Mouse (Mus musculus): ENCODE measurements around the gene Tecta.

The Tecta gene

GRCm38 (mm10) chr9:42385656-42386055 lies 14.1 kb downstream of the Tecta start:
- no peak for DNase-seq

GRCm38 (mm10) chr9:42382628-42383347 lies 16.9 kb downstream of the Tecta start:
- DNase-seq: no peak

DNA sequence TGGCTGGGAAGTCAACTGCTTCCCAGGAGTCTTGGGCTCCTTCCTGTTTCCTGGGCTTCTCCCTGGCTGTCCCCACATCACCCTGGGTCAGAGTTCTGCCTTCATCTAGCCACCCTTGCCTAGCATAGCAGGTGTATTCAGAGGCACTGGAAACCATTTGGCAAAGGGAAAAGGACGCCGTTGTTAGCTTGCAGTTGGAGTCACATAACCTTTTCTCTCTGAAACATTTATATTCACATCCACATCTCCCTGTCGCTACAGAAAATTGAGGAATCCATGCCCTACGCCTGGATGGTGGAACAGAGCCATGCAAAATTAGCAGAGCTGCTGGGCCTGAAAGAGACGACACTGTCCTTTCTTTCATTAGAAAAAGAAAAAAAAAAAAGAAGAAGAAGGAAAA lies 17.7 kb downstream of the Tecta start:
- no peak for DNase-seq

GRCm38 (mm10) chr9:42378071-42378470 lies 21.7 kb downstream of the Tecta start:
- no peak for DNase-seq

DNA sequence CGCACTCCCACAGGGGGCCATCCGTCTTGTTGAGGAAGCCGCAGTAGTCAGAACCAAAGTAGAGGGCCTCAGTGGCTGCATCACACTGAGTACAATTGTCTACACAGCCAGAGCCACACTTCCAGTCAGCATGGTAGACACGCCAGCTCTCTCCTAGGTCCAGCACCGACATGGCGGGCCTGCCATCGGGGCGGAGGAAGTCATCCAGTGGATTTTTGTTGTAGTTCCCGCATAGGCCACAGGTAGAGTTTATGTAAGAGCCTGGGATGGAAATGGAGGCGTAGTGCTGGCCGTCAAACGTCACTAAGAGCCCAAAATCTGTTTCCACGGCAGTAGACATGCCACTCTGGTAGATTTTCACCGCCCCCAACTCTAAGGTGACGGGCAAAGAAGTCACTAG lies 22.1 kb downstream of the Tecta start:
- DNase-seq: no peak

DNA sequence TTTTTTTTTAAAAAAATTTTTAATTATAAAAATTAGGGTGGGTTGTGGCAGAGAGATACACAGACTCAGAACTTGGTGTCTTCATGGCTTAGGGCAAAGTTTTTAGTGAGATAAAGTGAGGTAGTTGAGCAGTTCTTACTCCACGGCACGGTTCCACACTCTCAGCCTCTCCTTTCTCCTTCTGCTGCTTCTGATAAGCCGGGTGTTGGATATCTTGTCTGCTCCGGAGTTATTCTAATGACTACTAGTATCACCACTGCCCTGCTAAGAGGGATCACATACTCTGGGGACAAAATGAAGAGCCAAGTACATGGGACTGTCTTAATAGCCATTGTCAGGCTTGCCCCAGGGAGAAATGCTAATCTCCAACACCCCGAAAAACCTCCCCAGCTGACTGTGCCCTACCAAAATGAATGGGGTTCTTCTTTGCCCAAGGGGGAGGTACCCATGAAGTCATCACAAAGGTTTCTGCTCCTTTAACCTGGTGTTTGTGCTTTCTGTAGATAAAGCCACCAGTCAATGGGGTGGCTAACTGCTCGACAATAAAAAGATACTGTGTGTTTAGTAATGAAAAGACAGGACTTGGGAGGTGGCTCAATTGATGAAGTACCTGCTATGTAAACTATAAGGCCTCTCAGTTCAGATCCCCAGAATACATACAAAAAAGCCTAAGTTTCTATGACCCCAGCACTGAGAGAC lies 27.9 kb downstream of the Tecta start:
- DNase-seq: no peak

DNA sequence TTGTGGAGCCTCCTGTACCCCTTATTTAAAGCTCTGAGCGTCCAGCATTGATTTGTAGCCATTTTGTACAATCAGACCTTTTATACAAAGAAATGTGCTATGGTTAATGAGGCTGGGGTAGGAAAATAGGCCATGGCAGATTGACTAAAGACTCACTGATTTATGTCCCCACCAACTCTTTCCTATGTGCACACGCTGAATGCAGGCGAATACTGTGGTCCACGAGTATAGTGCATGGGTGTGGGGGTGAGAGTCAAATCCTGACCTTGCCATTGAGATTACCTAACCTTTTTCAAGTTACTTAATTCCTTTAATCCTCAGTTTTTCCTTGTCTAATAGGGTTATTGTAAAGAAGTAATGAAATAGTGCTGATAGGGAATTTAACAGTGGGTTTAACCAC lies 42.1 kb downstream of the Tecta start:
- no peak for DNase-seq

- DNase-seq: no peak
Measured at GRCm38 (mm10) chr9:42354871-42355270, 44.9 kb downstream of the Tecta start.

DNA sequence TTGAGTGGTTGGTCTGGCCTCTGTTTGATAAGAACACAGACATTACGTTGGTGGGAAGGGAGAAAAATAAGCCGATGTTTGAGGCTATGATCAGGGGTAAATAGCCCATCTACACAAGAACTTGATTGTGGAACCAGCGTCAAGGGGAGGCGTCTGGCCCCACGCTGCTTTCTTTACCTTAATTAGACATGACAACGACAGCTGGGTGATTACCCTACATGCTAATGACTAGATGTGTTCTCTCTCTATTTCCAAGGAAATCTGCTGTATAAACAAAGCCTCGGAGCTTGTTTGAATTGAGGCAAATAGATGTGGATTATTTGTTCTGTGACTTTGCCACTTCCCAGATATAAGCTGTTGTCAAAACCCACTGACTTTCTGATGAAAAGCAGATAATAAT lies 49.9 kb downstream of the Tecta start:
- DNase-seq: no peak

- no peak for DNase-seq
Measured at GRCm38 (mm10) chr9:42346297-42346696, 53.4 kb downstream of the Tecta start.

DNA sequence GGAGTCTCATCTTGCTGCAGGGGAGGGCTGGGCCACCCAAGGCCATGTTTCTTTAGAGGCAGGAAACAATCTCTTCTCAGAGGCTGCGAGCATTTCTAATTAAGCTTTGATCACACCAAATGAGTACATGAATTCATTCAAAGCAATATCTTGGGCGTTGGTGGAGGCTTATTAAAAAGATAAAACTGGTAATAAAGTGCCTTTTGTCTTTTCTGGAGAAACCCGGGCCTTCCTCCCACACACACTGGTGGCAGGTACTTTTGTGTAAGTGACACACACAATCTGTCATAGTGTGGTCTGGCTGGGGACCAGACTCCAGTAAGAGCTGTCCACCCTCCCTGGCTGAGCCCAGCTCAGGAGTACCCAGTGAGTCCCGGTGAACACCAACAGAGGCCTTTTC lies 60.6 kb downstream of the Tecta start:
- DNase-seq: no peak

DNA sequence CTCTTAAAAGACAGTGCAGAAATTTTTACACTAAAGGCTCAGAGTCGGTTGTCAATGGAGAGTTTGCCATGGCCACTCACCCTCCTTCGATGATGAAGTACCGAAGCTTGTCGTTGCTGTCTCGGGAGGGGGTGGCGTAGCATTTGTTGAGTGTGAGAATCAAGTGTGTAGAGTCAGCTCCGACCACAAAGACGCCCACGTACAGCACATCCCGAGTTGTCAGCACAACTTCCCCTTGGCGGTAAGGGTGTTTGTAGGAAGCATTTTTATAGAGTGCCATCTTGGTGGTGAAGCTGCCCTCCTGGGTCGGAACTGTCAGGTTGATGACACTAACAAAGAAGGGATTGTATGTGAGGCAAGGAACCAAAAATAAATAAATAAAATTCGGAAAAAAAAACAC lies 62.7 kb downstream of the Tecta start:
- no peak for DNase-seq

DNA sequence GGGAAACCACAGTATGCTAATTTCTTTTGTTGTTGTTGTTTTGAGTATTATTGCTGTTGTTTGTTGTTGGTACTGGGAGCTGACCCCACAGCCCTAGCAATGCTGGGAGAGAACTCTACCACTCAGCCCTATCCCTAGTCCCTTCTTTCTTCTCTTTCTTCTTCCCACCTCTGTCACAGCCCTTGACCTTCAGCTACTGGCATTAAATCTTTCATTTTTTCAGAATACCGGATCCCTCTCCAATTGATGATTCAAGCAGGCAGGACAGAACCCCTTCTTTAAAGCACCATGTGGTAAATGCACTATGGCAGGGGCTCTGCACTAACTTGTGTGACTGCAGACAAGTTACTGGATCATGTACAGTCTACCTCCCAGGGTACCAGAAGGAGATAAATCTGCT lies 63.2 kb downstream of the Tecta start:
- DNase-seq: no peak

DNA sequence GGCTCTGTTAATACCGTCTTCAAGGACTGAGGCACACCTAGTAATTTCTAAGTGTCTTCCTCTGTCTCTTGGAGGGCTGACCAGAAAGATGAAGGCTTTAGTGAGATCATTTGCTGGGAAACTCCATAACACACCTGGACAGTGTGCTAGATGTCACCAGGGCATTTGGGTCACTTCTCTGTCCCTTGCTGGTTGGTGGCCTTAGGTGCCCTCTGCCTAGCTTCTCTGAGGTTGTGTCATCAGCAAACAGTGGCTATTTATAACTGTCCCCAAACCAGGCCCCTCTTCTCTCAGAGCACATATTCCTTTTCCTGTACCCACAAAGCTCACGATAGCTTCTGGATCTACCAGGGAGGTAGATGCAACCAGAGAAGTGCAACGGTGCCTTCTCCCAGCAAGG lies 64.8 kb downstream of the Tecta start:
- DNase-seq: no peak

DNA sequence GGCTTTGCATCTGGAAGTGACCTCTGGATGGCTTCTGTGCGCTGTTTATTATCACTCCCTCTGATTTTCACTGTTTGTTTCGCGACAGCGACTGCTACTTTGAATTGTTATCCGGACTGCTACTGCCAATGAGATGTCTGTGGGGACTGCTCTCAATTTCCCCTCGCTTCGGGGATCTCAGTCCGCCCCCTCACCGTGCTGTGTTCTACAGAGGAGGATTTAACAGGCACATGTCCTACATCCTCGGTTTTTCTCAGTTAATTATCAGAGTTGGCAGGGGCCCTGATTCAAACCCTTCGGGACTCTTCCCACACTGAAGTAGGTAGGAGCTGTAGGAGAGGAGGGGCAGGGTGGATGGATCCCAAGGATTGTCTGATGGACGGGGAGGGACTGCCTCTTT lies 67.0 kb downstream of the Tecta start:
- no peak for DNase-seq

GRCm38 (mm10) chr9:42331341-42331740 lies 68.4 kb downstream of the Tecta start:
- DNase-seq: no peak

DNA sequence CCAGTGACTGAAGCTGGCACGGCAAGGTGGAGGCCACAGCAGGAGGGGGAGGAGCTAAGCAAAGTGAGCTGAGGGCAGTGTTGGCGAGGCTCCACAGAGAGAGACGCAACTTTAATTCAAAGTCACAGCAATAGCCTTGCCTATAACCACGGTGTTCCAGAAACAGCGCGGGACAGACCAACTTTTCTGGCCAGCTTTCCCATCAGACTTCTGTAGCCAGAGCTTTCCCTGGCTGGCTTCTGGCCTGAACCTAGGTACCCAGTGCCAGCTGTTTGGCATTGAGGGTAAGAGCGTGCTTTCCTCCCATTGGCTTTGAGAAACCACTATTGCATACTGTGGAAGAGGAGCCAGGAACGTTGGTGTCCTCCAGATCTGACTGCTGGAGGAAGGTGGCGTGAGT lies 70.0 kb downstream of the Tecta start:
- DNase-seq: no peak

DNA sequence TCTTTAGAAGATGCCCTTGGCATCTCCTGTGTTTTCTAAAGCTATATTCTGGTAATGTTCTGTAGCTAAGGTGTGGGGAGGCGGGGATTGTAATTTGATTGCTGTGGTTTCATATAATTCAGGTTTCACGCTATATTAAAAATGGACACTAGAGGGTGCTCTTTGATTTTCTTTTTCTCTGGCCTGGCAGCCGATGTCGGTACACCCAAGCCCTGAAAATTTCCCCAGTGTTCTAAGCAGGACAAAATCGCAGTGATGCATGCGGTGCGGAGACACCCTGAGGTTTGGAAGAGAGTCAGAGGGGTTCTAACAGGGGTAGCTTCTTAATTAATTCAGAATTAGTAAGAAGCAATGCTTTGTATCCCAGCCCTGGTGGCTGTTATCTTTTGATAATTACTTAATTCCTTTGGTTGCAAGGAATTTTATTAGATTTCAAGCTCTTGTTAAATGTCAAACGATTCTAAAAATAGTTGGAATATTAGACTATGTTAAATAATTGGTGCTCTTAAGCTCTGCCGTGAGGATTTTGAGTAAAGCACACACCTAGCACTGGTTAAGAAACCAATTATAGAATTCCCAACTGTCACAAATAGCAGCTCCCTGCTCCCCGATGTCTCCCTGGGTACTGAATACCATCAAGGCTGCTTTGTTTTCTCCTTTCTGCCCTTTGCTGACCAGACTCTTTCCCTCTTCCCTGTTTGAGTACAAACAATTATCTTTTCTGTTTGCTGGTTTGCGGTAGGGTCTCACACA lies 72.9 kb downstream of the Tecta start:
- no peak for DNase-seq

DNA sequence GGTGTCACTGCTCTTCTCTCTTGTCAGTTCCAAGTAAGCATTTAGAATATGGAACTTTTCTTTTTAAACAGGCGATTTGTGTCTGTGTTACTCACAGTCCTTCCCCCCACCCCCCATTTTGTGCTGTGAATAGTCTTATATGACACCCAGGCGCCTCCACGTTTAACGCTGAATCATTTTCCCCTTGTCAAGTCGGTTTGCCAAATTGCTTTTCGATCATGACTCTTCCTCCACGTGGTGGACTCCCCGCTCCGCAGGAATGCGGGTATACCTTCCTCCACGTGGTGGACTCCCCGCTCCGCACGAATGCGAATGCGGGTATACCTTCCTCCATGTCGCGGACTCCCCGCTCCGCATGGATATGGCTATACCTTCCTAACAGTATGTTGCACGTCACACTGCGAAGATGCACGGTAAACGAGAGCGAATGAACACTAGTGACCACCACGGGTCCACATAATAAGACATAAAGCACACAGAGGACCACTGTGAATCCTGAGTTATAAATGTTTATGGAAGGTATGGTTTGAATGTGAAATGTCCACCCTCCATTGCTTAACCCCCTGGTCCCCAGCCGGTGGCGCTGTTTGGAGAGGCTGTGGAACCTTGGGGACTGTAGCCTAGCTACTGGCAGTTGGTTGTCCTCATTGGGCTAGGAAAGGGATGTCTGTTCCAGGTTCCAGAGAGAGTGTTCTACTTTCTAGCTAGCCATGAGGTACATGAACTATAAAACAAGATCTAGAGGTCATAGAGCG lies 74.9 kb downstream of the Tecta start:
- DNase-seq: no peak

DNA sequence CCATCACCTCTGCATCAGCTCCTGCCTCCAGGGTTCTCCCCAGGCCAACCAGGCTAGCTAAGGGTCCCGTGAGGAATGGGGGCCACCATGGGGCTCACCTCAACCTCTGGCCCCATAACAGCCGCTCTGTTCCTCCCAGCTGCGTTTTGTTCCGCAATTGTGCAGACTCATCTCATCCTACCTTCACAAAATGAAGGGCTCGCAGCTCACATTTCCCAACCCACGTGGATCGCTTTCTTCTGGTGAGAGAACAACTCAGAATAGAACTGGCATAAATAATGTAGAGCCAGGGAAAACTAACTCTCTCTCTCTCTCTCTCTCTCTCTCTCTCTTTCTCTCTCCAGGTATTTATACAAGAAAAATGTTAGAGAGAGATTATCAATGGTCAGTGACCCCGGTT lies 76.5 kb downstream of the Tecta start:
- DNase-seq: no peak

- DNase-seq: no peak
Measured at GRCm38 (mm10) chr9:42321442-42321841, 78.3 kb downstream of the Tecta start.

DNA sequence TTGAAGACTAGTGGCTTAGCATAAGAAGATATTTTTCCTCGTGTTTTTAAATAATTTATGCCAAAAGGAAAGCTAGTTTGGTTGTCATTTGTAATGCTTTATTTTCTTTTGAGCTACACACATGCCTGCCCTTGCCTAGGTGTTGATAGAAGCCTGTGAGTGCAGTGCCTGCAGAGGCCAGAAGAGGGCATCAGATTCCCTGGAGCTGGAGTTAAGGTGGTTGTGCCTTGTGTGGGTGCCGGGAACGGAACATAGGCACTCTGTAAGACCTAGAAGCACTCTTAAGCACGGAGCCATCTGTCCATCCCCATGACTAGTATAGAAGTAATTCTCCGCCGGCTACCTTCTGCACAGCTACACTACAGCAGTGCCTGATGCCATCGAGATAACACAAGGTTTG lies 79.1 kb downstream of the Tecta start:
- no peak for DNase-seq

GRCm38 (mm10) chr9:42318455-42318987 lies 81.2 kb downstream of the Tecta start:
- DNase-seq: no peak
